Mouse (Mus musculus): Measurements from ENCODE around the gene Cdc14b.

GRCm38 (mm10) chr13:64233139-64233538 lies 42.0 kb downstream of the Cdc14b start:
- no peak for TF ChIP-seq CTCF (conservative IDR thresholded peaks at IDR 0.05; ENCODE audit: low read length)
- no peak for TF ChIP-seq NANOG (IDR thresholded peaks at IDR 0.05; ENCODE audit: borderline replicate concordance, low read length)
- no peak for TF ChIP-seq POU5F1 (IDR thresholded peaks at IDR 0.05; ENCODE audit: borderline replicate concordance, low read length)
